Mouse (Mus musculus): ENCODE data around the gene Chit1. TPM values are rescaled to one million over a fixed set of nuclear protein-coding genes. Genes with fewer than 3 reads are reported as not detected.

Gene Chit1
- total RNA-seq, 2 experiments from 2014 or later: not detected

DNA sequence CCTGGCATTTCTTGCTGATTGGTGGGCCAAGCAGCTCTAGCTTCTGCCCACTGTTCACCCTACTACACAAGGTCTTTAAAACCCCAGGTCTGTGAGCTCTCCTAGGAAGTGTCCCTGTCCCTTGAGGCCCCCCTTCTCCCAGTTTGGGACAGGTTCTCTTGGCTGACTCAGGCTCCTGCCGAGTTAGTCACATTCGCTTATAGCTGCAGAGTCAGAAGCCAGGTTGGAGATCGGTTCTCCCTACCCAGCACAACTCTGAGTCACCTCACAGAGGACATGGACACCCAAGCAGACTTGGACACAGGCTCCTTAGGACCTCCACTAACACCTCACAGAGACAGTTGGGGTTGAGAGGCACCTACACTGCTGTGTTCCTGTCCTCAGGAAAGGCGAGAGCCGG, 80.2 kb downstream of the Chit1 start:
- DNase-seq: no peak

DNA sequence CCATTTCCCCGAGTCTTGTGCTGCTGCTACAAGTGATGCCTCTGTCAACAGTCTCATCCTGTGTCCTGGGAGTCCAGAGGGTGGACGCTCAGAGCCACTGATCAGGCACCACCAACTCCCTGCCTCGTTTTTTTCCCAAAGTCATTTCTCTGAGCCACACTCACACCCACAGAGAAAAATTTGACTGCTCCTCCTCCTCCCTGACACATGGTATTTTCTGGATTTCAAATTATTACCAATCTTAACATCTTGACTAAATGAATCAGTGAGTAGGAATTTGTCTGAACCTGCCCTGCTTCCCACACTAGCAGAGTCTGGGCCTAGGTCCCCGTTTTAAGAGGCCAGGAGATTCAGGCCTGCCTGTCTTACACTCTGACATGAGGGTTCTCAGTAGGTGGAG, 81.0 kb downstream of the Chit1 start:
- DNase-seq: no peak

- DNase-seq: no peak
Measured at GRCm38 (mm10) chr1:134193126-134193525, 82.1 kb downstream of the Chit1 start, which contains the start of gene Mybph. Mybph (plus strand) TSS chr1:134193448.

DNA sequence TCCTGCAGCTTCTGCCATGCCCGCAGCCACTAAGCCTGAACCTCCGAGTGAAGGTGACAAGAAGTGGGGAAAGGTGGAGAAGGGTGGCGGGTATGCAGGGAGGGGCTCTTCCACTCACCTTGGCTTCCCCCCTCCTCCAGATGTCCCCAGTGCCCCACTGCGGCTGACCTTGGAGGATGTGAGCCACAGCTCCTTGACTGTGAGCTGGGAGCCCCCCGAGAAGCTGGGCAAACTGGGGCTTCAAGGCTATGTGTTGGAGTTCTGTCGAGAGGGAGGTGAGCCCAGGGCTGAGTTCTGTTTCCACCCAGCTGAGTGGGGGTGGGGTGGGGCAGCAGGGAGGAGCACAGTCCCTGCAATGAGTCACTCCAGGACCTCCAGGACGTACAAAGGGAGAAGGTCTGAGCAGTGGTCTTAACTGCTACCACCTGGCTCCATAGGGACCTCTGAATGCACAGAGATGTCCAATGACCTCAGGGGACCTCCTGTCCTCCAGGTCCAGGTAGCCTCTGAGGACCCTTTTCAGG, 82.7 kb downstream of the Chit1 start:
- DNase-seq: no peak

GRCm38 (mm10) chr1:134194298-134195022, 83.4 kb downstream of the Chit1 start:
- DNase-seq: no peak

DNA sequence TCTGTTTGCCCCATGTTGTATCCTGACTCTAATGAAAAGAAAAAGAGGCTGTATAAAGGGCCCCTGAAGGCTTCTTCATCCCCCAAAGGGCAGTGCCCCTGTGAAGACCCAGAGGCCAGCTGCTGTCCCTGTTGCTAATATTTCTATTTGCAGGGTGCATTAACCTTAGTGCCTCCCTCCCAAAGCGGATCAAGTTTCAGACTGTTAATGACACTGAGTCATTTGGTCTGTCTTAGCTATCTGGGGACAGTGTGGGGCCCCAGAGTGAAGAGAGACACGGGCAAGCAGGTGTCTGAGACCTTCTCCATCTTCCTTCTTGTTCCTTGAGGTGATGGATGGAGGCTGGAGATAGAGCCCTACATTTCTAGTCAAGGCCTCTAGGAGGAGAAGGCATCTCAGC, 84.1 kb downstream of the Chit1 start:
- no peak for DNase-seq

GRCm38 (mm10) chr1:134195571-134195970, 84.5 kb downstream of the Chit1 start:
- no peak for DNase-seq

- DNase-seq: no peak
Measured at GRCm38 (mm10) chr1:134195979-134196378, 84.9 kb downstream of the Chit1 start.

- peak; percentile 76 to 82 for DNase-seq
Measured at GRCm38 (mm10) chr1:134196386-134196785, 85.3 kb downstream of the Chit1 start.

DNA sequence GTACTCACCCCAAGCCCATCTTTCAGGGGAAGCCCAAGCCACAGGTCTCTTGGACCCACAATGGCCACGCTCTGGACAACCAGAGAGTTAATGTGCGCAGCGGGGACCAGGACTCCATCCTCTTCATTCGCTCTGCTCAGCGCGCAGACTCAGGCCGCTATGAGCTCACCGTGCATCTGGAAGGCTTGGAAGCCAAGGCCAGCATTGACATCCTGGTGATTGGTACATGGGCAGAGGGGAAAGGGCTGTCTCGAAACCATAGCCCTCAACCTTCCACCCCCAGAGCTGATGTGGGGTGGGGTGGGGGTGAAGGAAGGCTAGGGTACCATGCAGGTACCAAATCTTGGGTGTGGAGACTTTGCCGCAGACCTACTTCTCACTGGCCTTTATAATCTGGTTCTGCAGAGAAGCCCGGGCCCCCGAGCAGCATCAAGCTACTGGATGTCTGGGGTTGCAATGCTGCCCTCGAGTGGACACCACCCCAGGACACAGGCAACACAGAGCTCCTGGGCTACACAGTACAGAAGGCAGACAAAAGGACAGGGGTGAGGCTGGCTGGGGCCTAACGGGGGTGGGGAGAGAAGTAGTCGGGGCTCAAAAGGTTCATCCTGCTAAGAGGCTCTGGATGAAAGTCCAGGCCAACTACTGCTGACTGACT, 86.4 kb downstream of the Chit1 start:
- DNase-seq: no peak

- DNase-seq: no peak
Measured at GRCm38 (mm10) chr1:134198197-134198995, 87.4 kb downstream of the Chit1 start.

DNA sequence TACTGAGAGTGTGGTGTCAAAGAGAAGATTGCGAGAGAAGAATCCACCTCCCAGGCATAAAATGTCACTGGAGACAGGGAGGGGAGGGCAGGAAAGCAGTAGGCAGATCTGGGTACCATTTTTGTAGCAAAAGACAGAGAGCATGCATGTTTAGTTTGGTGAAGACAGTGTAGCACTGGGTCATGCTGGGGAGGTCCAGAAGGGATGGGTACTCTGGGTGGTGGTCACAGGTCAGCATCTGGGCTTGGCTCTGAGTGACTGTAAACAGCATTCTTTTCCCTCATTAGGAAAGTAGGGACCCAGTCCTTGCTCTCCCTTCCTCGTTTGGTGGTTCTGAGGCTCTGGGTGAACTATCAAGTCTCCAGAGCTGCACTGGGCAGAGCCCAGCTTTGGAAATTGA, 89.4 kb downstream of the Chit1 start:
- no peak for DNase-seq

Other genes with a start within 250 kb of the Chit1 start
- gene Optc, start 203.2 kb upstream of the Chit1 start, total RNA-seq (2021): under 1 TPM in 1 of 2 experiments, not detected in 1; 0.40 TPM
- gene Prelp, start 189.8 kb upstream of the Chit1 start, total RNA-seq (2021): 10 to 100 TPM; 11.8 to 12.8 TPM
- gene Fmod, start 74.0 kb upstream of the Chit1 start, total RNA-seq (2021): 1 to 10 TPM; 4.0 to 7.8 TPM
- 10 to 100 TPM; 18.7 to 18.9 TPM for gene Btg2, start 32.1 kb upstream of the Chit1 start, total RNA-seq (2021)
- 10 to 100 TPM; 11.3 to 13.8 TPM for gene Chil1, start 70.9 kb downstream of the Chit1 start, total RNA-seq (2021)
- gene Mybph, start 82.2 kb downstream of the Chit1 start, total RNA-seq (2021): under 1 TPM; 0.28 to 0.30 TPM
- 100 to 1,000 TPM; 216 to 224 TPM for gene Adora1, start 124.2 kb downstream of the Chit1 start, total RNA-seq (2021)
- not detected for gene Myog, start 178.7 kb downstream of the Chit1 start, total RNA-seq (2021)
- 10 to 100 TPM; 68.8 to 70.0 TPM for gene Ppfia4, start 221.7 kb downstream of the Chit1 start, total RNA-seq (2021)

Measured in layer of hippocampus, postnatal 36 days (tissue).